Mouse (Mus musculus) CD4-positive, CD25-positive, alpha-beta regulatory T cell, adult 4 months (primary cell): ENCODE results near the gene Kmt2d. TPM values are rescaled to one million over a fixed set of nuclear protein-coding genes. Genes with fewer than 3 reads are reported as not detected.
"Not testable (repeated sequence)": the region's sequence is repeated elsewhere in the genome, so short reads cannot be mapped to it uniquely, and the experiment has no call there.

ENCODE experiments used
- ATAC-seq: one replicate; pipeline ENCODE4 v1.8.0; 2017
- polyA plus RNA-seq, 2 experiments: library from polyadenylated mRNA; unstranded; fragments of 100-300 nt; shearing (Covaris generic); gene quantifications; one replicate each; pipeline ENCODE4 v1.2.1; 2017

The Kmt2d gene
- polyA plus RNA-seq, 2 experiments from 2014 or later, result 30.9 to 38.6 TPM

DNA sequence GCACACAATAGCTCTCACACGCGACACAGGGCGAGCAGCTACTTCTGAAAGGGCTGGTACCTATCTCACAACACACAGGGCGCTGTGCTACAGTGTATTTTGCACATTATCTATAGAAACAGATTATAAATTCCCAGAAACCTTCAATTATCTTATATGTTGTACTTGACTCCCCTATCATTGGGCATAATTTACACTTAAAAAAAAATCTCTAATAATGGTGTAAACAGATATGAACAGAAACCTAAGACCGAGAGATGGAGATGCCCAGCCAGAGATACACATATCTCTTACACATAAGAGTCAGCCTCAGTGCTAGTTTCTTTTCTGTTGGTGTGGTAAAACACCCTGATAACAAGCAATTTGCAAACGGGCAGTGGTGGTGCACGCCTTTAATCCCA is 43.4 kb downstream of the Kmt2d start:
- no peak for ATAC-seq

DNA sequence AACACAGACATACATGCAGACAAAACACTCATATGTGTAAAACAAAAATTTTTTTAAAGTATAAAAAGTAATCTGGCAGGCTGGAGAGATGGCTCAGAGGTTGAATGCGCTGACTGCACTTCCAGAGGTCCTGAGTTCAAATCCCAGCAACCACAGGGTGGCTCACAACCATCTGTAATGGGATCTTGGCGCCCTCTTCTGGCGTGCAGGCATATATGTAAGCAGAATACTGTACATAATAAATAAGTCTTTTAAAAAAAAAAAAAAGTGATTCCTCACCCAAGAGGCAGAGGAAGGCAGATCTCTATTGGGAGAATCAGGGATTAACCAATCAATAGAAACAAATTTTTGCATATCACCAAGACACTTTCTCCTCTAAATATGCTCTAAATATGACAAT is 47.6 kb downstream of the Kmt2d start:
- no peak for ATAC-seq

- no peak for ATAC-seq
These were observed 48.9 kb downstream of the Kmt2d start for GRCm38 (mm10) chr15:98822147-98822546.

DNA sequence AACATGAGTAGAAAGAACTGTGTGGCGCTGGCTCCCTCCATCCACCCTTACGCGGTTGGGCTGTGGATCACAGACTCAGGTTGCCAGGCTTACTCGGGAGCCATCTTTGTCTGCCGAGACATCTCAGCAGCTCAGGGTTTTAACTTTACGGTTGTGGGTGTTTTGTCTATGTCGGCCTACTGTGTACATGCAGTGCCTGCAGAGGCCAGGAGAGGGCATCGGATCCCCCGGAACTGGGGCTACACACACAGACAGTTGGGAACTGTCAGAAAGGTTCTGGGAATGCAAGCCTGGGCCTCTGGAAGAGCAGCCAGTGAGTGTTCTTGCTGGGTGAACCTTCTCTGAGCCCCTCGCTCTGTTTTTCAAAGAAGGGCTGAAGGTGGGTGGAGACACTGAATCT is 49.6 kb downstream of the Kmt2d start:
- ATAC-seq, result peak; percentile 51

DNA sequence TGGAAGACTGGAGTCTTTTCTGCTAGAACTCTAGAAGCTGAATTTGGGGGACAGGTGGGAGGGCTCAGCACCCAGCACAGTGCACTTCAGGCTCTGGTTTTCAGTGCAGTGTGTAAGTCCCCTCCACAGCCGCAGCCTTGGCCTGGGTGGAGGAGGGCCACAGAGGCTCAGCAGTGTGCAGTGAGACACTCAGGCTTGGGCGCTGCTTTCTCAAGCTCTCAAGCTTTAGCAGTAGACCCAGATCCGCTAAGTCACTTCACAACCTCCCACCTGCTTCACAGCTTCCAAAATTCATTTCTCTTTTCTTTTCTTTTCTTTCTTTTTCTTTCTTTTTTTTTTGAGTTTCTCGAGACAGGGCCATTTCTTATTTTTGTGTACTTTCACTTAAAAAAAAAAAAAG is 50.1 kb downstream of the Kmt2d start:
- ATAC-seq, result no peak

- ATAC-seq, result no peak
These were observed 52.8 kb downstream of the Kmt2d start for GRCm38 (mm10) chr15:98818171-98818570.

DNA sequence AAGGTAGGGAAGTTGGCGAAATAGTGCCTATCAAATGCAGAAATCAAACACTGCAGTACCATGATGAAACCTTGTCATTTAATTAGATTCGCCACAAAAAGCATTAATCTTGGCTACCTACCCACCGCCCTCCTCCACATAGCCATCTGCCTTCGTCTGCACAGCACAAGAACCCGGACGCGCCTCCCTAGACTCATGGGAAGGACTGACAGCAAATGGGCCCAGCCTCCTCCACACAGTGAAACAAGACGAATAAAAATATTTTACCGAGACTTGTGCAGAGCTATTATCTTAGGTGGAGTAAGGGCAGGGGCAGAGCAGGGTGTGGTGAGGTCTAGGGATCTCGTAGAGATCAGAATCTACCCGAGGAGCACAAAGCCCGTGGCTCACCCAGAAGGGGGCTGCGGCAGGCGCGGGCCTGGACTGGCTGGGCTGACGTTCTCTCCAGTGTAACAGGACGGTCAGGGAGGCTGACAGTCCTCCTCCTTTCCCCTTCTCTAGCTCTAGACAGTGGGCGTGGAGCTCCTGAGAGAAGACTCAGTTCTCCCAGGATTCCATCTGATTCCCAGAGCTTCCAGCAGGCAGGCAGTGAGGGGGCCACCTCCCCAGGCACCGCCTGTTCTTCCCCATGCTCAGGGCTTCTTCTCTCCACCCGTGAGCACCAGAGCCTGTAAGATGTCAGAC is 58.1 kb downstream of the Kmt2d start:
- no peak for ATAC-seq

DNA sequence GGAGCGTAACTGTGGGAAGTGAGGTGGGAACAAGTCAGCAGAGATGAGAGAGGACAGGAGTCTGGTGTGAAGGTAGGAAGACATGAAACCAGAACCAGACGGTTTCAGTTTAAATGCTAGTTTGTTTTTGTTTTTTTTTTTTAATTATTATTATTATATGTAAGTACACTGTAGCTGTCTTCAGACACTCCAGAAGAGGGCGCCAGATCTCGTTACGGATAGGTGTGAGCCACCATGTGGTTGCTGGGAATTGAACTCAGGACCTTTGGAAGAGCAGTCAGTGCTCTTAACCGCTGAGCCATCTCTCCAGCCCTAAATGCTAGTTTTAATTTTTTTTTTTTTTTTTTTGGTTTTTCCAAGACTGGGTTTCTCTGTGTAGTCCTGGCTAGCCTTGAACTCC is 60.8 kb downstream of the Kmt2d start:
- ATAC-seq, result not testable (repeated sequence)

- no peak for ATAC-seq
These were observed 61.6 kb downstream of the Kmt2d start, which contains the start of gene Ddn for GRCm38 (mm10) chr15:98809390-98809789. Gene Ddn, minus strand, starts transcription at chr15:98809490.

- ATAC-seq, result no peak
These were observed 62.3 kb downstream of the Kmt2d start for GRCm38 (mm10) chr15:98808651-98809134.

GRCm38 (mm10) chr15:98807895-98808650 is 62.9 kb downstream of the Kmt2d start:
- ATAC-seq, result peak; percentile 46

DNA sequence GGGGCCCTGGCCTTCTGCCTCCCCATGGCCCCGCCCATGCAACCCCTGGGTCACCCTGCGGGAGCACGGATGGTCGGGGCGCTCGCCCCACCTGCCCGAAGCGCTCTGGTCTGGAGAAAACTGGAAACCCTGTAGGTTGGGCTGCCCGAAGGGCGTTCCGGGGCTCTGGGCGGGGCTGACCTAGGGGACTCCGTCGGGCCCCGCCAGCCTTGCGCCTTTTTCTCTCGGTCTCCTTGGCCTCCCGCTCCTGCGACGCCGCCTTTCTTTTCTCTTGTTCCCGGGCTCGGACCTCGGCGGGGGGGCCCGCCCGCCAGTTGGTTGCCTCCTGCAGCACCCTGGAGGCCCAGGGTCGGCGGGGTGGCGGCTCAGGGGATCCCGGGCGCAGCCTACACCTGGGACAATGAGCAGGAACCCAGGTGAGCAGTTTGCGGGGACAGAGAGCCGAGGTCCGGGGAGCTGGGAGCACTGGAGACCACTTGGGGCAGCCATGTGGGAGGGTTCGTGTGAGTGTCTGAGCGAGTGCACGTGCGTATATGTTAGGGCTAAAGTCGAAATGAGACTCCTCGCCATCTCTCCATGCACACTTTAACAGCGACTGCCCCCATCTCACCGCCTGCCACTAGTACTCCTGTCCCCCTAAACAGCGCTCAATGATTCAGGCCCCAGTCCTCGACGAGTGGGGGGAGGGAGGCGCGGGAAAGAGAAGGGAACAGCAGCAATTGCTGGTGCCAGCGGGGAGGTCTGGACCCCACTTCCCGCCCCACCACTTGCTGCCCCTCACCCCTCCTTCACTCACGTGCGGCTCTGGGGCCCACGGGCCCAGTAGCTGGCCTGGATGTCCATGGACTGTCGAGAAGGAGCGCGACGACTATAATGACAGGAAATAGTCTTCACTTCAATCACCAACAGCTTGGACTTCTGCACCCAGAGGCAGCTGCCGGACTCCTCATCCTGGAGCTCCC is 63.9 kb downstream of the Kmt2d start:
- ATAC-seq, result no peak

- no peak for ATAC-seq
These were observed 64.8 kb downstream of the Kmt2d start for GRCm38 (mm10) chr15:98806071-98806808.

GRCm38 (mm10) chr15:98805324-98806040 is 65.5 kb downstream of the Kmt2d start:
- no peak for ATAC-seq

DNA sequence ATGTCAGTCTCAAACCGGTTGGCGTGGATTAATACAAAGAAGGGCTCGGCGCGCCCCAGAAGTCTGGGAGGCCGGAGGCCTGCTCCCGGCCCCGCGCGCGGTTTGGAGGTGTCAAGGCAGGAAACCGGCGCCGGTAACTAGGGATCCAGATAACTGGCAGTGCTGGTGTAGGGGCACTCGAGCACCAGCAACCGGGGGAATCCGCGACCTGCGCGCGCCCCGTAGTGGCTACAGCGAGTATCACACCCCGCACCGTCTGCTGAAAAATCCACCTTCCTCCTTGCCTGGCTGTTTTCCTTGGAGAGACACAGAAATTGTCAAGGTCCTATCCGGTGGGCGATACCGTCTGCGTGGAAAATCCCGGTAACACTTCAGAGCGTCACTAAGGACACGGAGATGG is 67.0 kb downstream of the Kmt2d start:
- ATAC-seq, result peak; percentile 68

DNA sequence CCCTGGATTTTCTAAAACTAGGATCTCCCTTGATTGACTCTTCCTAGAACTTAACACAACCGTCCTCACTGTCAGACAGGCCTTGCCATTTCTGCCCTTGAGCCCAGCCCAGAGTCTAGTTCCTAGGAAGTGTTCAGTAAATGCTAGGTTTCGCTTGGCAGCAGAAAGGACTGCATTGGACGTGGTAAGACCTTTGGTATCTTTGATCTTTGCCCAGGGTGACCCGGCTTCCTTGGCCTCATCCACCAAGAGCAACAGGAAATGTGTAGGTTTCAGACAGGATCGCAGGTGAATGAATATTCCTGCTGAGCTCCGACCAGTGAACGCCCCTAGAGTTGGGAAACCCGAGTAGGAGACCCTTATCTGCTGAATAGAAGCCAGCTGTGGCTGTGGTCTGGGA is 68.1 kb downstream of the Kmt2d start:
- ATAC-seq, result no peak

DNA sequence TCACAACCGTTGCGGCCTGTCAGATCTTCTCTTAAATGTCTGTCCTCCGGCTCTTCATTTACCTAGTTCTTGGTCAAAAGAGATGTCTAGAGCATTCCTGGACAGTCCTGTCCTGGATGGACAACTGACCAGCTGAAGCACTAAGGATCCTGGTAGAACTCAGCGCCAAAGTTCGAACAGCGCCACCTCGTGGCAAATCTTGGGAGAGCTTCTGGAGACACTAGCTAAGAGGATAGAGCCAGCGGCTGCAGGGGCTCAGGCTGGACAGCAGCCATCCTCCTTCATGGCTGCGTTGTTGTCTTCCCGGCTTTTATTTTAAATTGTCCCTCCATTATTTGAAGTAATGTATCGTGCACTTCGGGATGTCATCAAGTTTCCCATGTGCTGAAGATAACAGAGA is 71.6 kb downstream of the Kmt2d start:
- ATAC-seq, result peak; percentile 56

DNA sequence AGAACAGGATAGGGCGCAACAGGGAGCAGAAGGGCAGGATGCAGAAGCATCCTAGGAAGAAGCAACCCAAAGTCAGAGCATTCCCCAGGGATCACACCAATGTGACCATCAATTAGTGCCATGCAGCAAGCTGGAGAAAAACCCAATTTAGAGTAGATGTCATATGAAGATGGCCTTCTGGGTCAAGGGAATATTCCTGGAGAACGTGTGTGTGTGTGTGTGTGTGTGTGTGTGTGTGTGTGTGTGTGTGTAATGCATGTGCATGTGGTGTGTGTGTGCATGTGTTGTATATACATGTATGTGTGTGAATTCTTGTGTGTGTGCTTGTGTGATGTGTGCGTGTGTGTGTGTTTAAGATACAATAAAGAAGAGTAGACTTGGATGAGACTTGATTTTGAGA is 72.1 kb downstream of the Kmt2d start:
- ATAC-seq, result no peak

DNA sequence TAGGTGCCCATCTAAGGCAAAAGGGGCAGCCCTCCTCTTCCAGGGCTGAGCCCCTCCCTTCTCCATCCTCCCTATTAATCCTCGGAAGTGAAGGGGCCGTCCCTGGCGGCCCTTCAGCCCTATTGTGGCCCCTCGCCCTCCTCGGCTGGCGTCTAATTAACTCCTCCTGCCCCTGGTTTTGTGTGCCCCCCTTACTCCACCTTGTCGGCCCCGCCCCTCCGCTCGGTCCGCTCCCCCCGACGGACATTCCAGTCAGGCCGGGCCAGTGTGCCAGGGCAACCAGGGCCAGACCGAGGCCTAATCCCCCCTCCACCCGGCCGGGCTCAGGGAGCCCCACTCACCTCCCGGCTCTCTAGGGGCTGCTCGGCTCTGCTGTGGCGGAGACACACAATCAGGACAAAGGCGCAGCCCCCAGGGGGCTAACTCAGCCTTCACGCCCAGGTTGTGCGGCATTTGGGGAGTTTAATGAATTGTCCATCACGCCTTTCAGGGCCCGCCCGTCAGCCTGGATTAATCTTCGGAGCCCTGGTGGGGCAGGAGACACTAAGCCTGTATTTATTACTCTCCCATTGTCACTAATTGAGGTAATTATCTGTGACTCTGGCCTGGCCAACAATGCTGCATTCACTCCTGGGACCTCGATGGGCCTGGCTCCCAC is 73.0 kb downstream of the Kmt2d start:
- ATAC-seq, result no peak

GRCm38 (mm10) chr15:98796803-98797595 is 74.0 kb downstream of the Kmt2d start:
- no peak for ATAC-seq
